Mouse (Mus musculus) MEL (cell line): ENCODE data around the gene Stx4a. TPM values are rescaled to one million over a fixed set of nuclear protein-coding genes. Genes with fewer than 3 reads are reported as not detected.

Experiments used
- DNase-seq: peaks from one replicate; pipeline ENCODE4 v3.0.0; 2011; ENCODE audit warnings: low read depth, low spot score
- H3K27ac ChIP-seq: 2 replicates; pipeline ENCODE4 v1.5.1; 2012; ENCODE audit warnings: low read depth, mild to moderate bottlenecking, control low read depth, low read length, moderate library complexity; ENCODE audit not compliant: control insufficient read depth
- H3K27me3 ChIP-seq, 2 experiments: fragments of 150-350 bp in 1 of 2; sonication (generic) in 1 of 2; 2 replicates each; pipeline ENCODE4 v1.6.1; 2012; ENCODE audit warnings: low read length in 2 of 2, mild to moderate bottlenecking in 2 of 2, improper control_type of control experiment in 1 of 2, moderate library complexity in 1 of 2; ENCODE audit not compliant: insufficient read depth in 2 of 2, control insufficient read depth in 1 of 2
- H3K36me3 ChIP-seq, 2 experiments: 2 replicates each; pipeline ENCODE4 v1.6.1; 2012 to 2014; ENCODE audit warnings: low read length in 2 of 2, improper control_type of control experiment in 1 of 2, inconsistent platforms in 1 of 2, mild to moderate bottlenecking in 1 of 2; ENCODE audit not compliant: insufficient read depth in 2 of 2, control insufficient read depth in 1 of 2
- H3K4me1 ChIP-seq, 2 experiments: fragments of 150-350 bp in 1 of 2; sonication (generic) in 1 of 2; 2 replicates each; pipeline ENCODE4 v1.6.1; 2012; ENCODE audit warnings: low read length in 2 of 2, improper control_type of control experiment in 1 of 2, mild to moderate bottlenecking in 1 of 2; ENCODE audit not compliant: insufficient read depth in 2 of 2, control insufficient read depth in 1 of 2
- H3K4me3 ChIP-seq, 2 experiments: fragments of 150-350 bp in 1 of 2; sonication (generic) in 1 of 2; 2 replicates each; pipeline ENCODE4 v1.5.1; 2012; ENCODE audit warnings: low read depth in 2 of 2, low read length in 2 of 2, mild to moderate bottlenecking in 2 of 2, moderate library complexity in 2 of 2, control low read depth in 1 of 2, improper control_type of control experiment in 1 of 2; ENCODE audit not compliant: control insufficient read depth in 1 of 2, insufficient read depth in 1 of 2
- H3K79me2 ChIP-seq: 2 replicates; pipeline ENCODE4 v1.6.1; 2012; ENCODE audit warnings: mild to moderate bottlenecking, low read length, moderate library complexity; ENCODE audit not compliant: control insufficient read depth, poor library complexity, insufficient read depth
- H3K9ac ChIP-seq: 2 replicates; pipeline ENCODE4 v1.6.1; 2012; ENCODE audit warnings: low read depth, mild to moderate bottlenecking, control low read depth, low read length, moderate library complexity; ENCODE audit not compliant: control insufficient read depth, poor library complexity, severe bottlenecking
- H3K9me3 ChIP-seq: fragments of 150-350 bp; sonication (generic); replicated peaks from 2 replicates; pipeline ENCODE4 v1.6.1; 2012; ENCODE audit warnings: mild to moderate bottlenecking, low read length, improper control_type of control experiment, moderate library complexity; ENCODE audit not compliant: insufficient read depth
- CTCF ChIP-seq, 3 experiments: IDR thresholded peaks in 2 of 3; conservative IDR thresholded peaks in 1 of 3; 2 replicates each; pipeline ENCODE4 v1.5.1; 2011 to 2012; ENCODE audit warnings: low read length in 3 of 3, low read depth in 2 of 3, mild to moderate bottlenecking in 2 of 3, improper control_type of control experiment in 1 of 3, inconsistent platforms in 1 of 3, mixed read lengths in 1 of 3, moderate library complexity in 1 of 3; ENCODE audit not compliant: control insufficient read depth in 1 of 3, insufficient read depth in 1 of 3, poor library complexity in 1 of 3, severe bottlenecking in 1 of 3
- E2F4 ChIP-seq: IDR thresholded peaks from 2 replicates; pipeline ENCODE4 v1.6.1; 2011; ENCODE audit warnings: low read depth, low read length, improper control_type of control experiment, borderline replicate concordance
- ELF1 ChIP-seq: IDR thresholded peaks from 2 replicates; pipeline ENCODE4 v1.6.1; 2014; ENCODE audit warnings: low read depth, mild to moderate bottlenecking, inconsistent platforms, low read length, improper control_type of control experiment, moderate library complexity
- EP300 ChIP-seq, 2 experiments: IDR thresholded peaks; 2 replicates each; pipeline ENCODE4 v1.6.1; 2011; ENCODE audit warnings: improper control_type of control experiment in 2 of 2, low read length in 2 of 2, low read depth in 1 of 2, mild to moderate bottlenecking in 1 of 2
- GABPA ChIP-seq: IDR thresholded peaks from 2 replicates; pipeline ENCODE4 v1.6.1; 2012; ENCODE audit warnings: low read depth, mild to moderate bottlenecking, inconsistent platforms, low read length, improper control_type of control experiment, moderate library complexity
- GATA1 ChIP-seq: IDR thresholded peaks from 2 replicates; pipeline ENCODE4 v1.6.1; 2011; ENCODE audit warnings: low read depth, low read length, improper control_type of control experiment
- JUND ChIP-seq: IDR thresholded peaks from 2 replicates; pipeline ENCODE4 v1.6.1; 2011; ENCODE audit warnings: low read depth, mild to moderate bottlenecking, improper control_type of control experiment, low read length
- MAFK ChIP-seq: IDR thresholded peaks from 2 replicates; pipeline ENCODE4 v1.6.1; 2011; ENCODE audit warnings: low read depth, mild to moderate bottlenecking, low read length, improper control_type of control experiment, borderline replicate concordance
- MEF2A ChIP-seq: IDR thresholded peaks from 2 replicates; pipeline ENCODE4 v1.6.1; 2014; ENCODE audit warnings: low read depth, mild to moderate bottlenecking, inconsistent platforms, low read length, improper control_type of control experiment; ENCODE audit not compliant: poor library complexity, insufficient replicate concordance, severe bottlenecking; ENCODE audit errors: extremely low read depth
- MYC ChIP-seq: IDR thresholded peaks from 2 replicates; pipeline ENCODE4 v1.6.1; 2011; ENCODE audit warnings: low read depth, mild to moderate bottlenecking, low read length, improper control_type of control experiment, moderate library complexity
- NELFE ChIP-seq: IDR thresholded peaks from 2 replicates; pipeline ENCODE4 v1.6.1; 2011; ENCODE audit warnings: low read depth, low read length, improper control_type of control experiment
- NRF1 ChIP-seq: IDR thresholded peaks from 2 replicates; pipeline ENCODE4 v1.6.1; 2014; ENCODE audit warnings: low read depth, mild to moderate bottlenecking, inconsistent platforms, low read length, improper control_type of control experiment, moderate library complexity; ENCODE audit not compliant: poor library complexity, insufficient read depth, severe bottlenecking
- POLR2AphosphoS5 ChIP-seq: IDR thresholded peaks from 2 replicates; pipeline ENCODE4 v1.6.1; 2012; ENCODE audit warnings: low read depth, borderline replicate concordance, mild to moderate bottlenecking, inconsistent platforms, low read length, moderate library complexity, mixed read lengths
- RCOR1 ChIP-seq: IDR thresholded peaks from 2 replicates; pipeline ENCODE4 v1.6.1; 2012; ENCODE audit warnings: low read depth, mild to moderate bottlenecking, inconsistent platforms, low read length, improper control_type of control experiment
- SIN3A ChIP-seq: IDR thresholded peaks from 2 replicates; pipeline ENCODE4 v1.6.1; 2012; ENCODE audit warnings: low read length, improper control_type of control experiment, inconsistent platforms
- SMC3 ChIP-seq: IDR thresholded peaks from 2 replicates; pipeline ENCODE4 v1.6.1; 2011; ENCODE audit warnings: low read depth, low read length, improper control_type of control experiment
- TBP ChIP-seq: IDR thresholded peaks from 2 replicates; pipeline ENCODE4 v1.8.0; 2011; ENCODE audit warnings: low read depth, low read length, improper control_type of control experiment
- ZKSCAN1 ChIP-seq: IDR thresholded peaks from 2 replicates; pipeline ENCODE4 v1.6.1; 2012; ENCODE audit warnings: low read depth, mild to moderate bottlenecking, inconsistent platforms, low read length, improper control_type of control experiment, moderate library complexity
- ZNF384 ChIP-seq: IDR thresholded peaks from 2 replicates; pipeline ENCODE4 v1.6.1; 2012; ENCODE audit warnings: low read depth, mild to moderate bottlenecking, inconsistent platforms, low read length, improper control_type of control experiment
- polyA plus RNA-seq, 2 experiments: library from polyadenylated mRNA; stranded (reverse) in 1 of 2; unstranded in 1 of 2; fragments of >175 nt in 1 of 2; fragments of >200 nt in 1 of 2; gene quantifications; 2 replicates each; pipeline versions ENCODE4 v1.2.1 to v1.2.4; 2012; ENCODE audit warnings: low replicate concordance in 2 of 2, low read depth in 1 of 2; ENCODE audit not compliant: insufficient read length in 2 of 2, insufficient read depth in 1 of 2, missing spikeins in 1 of 2
- total RNA-seq: library from RNA; depleted of rRNA; stranded (reverse); fragments of 300-350 nt; gene quantifications from 2 replicates; pipeline ENCODE4 v1.2.3, GENCODE M21; 2012

Stx4a gene
- total and polyA plus RNA-seq, 3 experiments = 47.8 to 121 TPM; not detected in 1

GRCm38 (mm10) chr7:127867641-127868040 is 43.5 kb downstream of the Stx4a start:
- no peak for DNase-seq
- H3K79me2 ChIP-seq = 0 out of 2 replicates have a peak, but pooled peaks cover 6% of the 10 kb centered on the region
- peaks cover 6 to 9% of the 10 kb centered on the region in 2 experiments for H3K4me1 ChIP-seq
- no peaks in the 10 kb centered on the region for H3K27me3 ChIP-seq
- no peak overlapping the region for H3K4me3 ChIP-seq
- TF ChIP-seq TBP (no peak), ELF1 (no peak), E2F4 (no peak), NELFE (no peak), POLR2AphosphoS5 (no peak), GATA1 (no peak), MYC (no peak), NRF1 (no peak), GABPA (no peak), SIN3A (no peak), ZNF384 (no peak), EP300 (IDR thresholded peaks at IDR 0.05; ENCODE audit: low read depth in 1 of 2, low read length in 2 of 2) (no peak), CTCF (IDR thresholded peaks at IDR 0.05 in 2 of 3, conservative IDR thresholded peaks at IDR 0.05 in 1 of 3; ENCODE audit: control insufficient read depth in 1 of 3, insufficient read depth in 1 of 3, low read depth in 2 of 3, low read length in 3 of 3, poor library complexity in 1 of 3, severe bottlenecking in 1 of 3) (no peak)
- H3K9ac ChIP-seq = no peak overlapping the region
- peaks cover 2 to 9% of the 10 kb centered on the region in 2 experiments; a peak in 3 of 4 replicates for H3K36me3 ChIP-seq
- no peak overlapping the region for H3K27ac ChIP-seq
- H3K9me3 ChIP-seq = no peaks in the 10 kb centered on the region

GRCm38 (mm10) chr7:127869149-127869810 is 45.2 kb downstream of the Stx4a start:
- peaks cover 8% of the 10 kb centered on the region; the same call in 1 of the 2 replicates for H3K79me2 ChIP-seq
- TF ChIP-seq RCOR1 (no peak), MYC (no peak), MAFK (no peak), EP300 (IDR thresholded peaks at IDR 0.05; ENCODE audit: low read depth in 1 of 2, low read length in 2 of 2) (no peak), SMC3 (no peak), ZKSCAN1 (no peak), GABPA (no peak), JUND (no peak), NELFE (no peak), MEF2A (no peak), POLR2AphosphoS5 (no peak)
- TF ChIP-seq, all 39 proteins: peak for 0
- Histone ChIP-seq H3K9ac (no peak overlapping the region), H3K4me1 (peaks cover 6 to 11% of the 10 kb centered on the region in 2 experiments), H3K36me3 (peaks cover 2 to 16% of the 10 kb centered on the region in 2 experiments; a peak in 3 of 4 replicates), H3K9me3 (no peaks in the 10 kb centered on the region), H3K27ac (no peak overlapping the region), H3K27me3 (no peaks in the 10 kb centered on the region), H3K4me3 (no peak overlapping the region)
- DNase-seq = no peak
